Mouse (Mus musculus) liver, embryonic 14.5 days (tissue): ENCODE measurements around the gene Dact2.

Experiments used
- CTCF ChIP-seq: IDR thresholded peaks from 2 replicates; pipeline ENCODE4 v1.5.1; 2016; ENCODE audit warnings: antibody characterized with exemption, low read depth, control low read depth
- EP300 ChIP-seq: IDR thresholded peaks from 2 replicates; pipeline ENCODE4 v1.6.1; 2016; ENCODE audit warnings: antibody characterized with exemption, low read depth

- TF ChIP-seq EP300 = no peak
- TF ChIP-seq CTCF = no peak
Measured at GRCm38 (mm10) chr17:14187096-14187495, 17.0 kb downstream of the Dact2 start.
